8 mouse cellular contexts compared by ENCODE assay signal in genomic region chr11:28583911-28584434, GRCm38 (mm10). TPM values are rescaled to one million over a fixed set of nuclear protein-coding genes. Genes with fewer than 3 reads are reported as not detected.
DNase-seq lines count a peak whose midpoint lies in the region; ATAC-seq and TF ChIP-seq lines count a peak whose summit lies in the region.

TSS of gene Ccdc85a (minus strand) at chr11:28584324.

- peak; percentile 75 for DNase-seq in brain, embryonic 18.5 days (ENCODE audit: low read depth, low spot score)
- peak; percentile 87 for DNase-seq in embryonic facial prominence, embryonic 14.5 days (ENCODE audit: low spot score)
- DNase-seq in heart, adult 9 months (ENCODE audit: low spot score in 2 of 2) = peak; percentile 68 to 72
- peak; percentile 29 to 70 for DNase-seq in kidney, adult 8-10 months
- DNase-seq in left cerebral cortex, postnatal 4 days = peak; percentile 91
- peak; percentile 92 for DNase-seq in midbrain, embryonic 10.5 days (ENCODE audit: low spot score)

- intact Hi-C loops in left cerebral cortex, postnatal 4 days (cut with DNase I) = loop anchor here (10.0 kb wide), 2 partner anchors 219 to 1359 kb away; no protein-coding TSS in a partner anchor

- peak within 1 kb of the TSS; percentile 61 for H3K9ac ChIP-seq in embryonic facial prominence, embryonic 14.5 days (ENCODE audit: low read depth, low read length)

- TF ChIP-seq POLR2A in small intestine, adult 2 months (IDR thresholded peaks at IDR 0.05; ENCODE audit: low read depth, low read length) = no peak

- ATAC-seq in embryonic facial prominence, embryonic 14.5 days (ENCODE audit: low read depth) = peak; percentile 96
- no peak for ATAC-seq in activated CD4-positive, CD25-positive, alpha-beta regulatory T cell, adult 4 months

- no peak within 1 kb of the TSS for H3K27ac ChIP-seq in embryonic facial prominence, embryonic 14.5 days (replicated peaks; ENCODE audit: low read depth, low read length)
- peak within 1 kb of the TSS; percentile 75 for H3K27ac ChIP-seq in midbrain, embryonic 10.5 days (replicated peaks)
- H3K27ac ChIP-seq in small intestine, adult 2 months (ENCODE audit: insufficient read depth, low read depth, low read length) = no peak within 1 kb of the TSS

- peaks cover 19% of the 10 kb centered on the region for H3K27me3 ChIP-seq in embryonic facial prominence, embryonic 14.5 days (replicated peaks; ENCODE audit: control insufficient read depth, insufficient read depth, low read length)
- peaks cover 37% of the 10 kb centered on the region for H3K27me3 ChIP-seq in midbrain, embryonic 10.5 days (ENCODE audit: low read depth, poor library complexity, severe bottlenecking)
- H3K27me3 ChIP-seq in small intestine, adult 2 months (ENCODE audit: control insufficient read depth, insufficient read depth, low read length) = no peaks in the 10 kb centered on the region

- peak within 1 kb of the TSS; percentile 58 for H3K4me3 ChIP-seq in embryonic facial prominence, embryonic 14.5 days (ENCODE audit: low read depth, low read length)
- peak within 1 kb of the TSS; percentile 72 for H3K4me3 ChIP-seq in midbrain, embryonic 10.5 days
- H3K4me3 ChIP-seq in small intestine, adult 2 months (ENCODE audit: low read depth, low read length) = peak within 1 kb of the TSS; percentile 43

- under 1% methylated on average over 17 of the region's 25 CpGs for WGBS in embryonic facial prominence, embryonic 14.5 days
- under 1% methylated on average over 25 of the region's 25 CpGs for WGBS in midbrain, embryonic 10.5 days
- WGBS in small intestine, adult 2 months = under 1% methylated on average over 25 of the region's 25 CpGs

- no peak for TF ChIP-seq CTCF in small intestine, adult 2 months (IDR thresholded peaks at IDR 0.05; ENCODE audit: extremely low read depth, insufficient read length, insufficient replicate concordance, low read depth, low read length)

- H3K4me2 ChIP-seq in embryonic facial prominence, embryonic 14.5 days (ENCODE audit: low read depth, low read length) = peak within 1 kb of the TSS; percentile 98

- H3K9me3 ChIP-seq in embryonic facial prominence, embryonic 14.5 days (ENCODE audit: control insufficient read depth, low read length) = no peaks in the 10 kb centered on the region
- H3K9me3 ChIP-seq in midbrain, embryonic 10.5 days (replicated peaks) = no peaks in the 10 kb centered on the region

- H3K4me1 ChIP-seq in embryonic facial prominence, embryonic 14.5 days (ENCODE audit: control insufficient read depth, insufficient read depth, low read length) = peaks cover 4% of the 10 kb centered on the region; the same call in 1 of the 2 replicates
- H3K4me1 ChIP-seq in midbrain, embryonic 10.5 days = peaks cover 10% of the 10 kb centered on the region
- H3K4me1 ChIP-seq in small intestine, adult 2 months (ENCODE audit: control insufficient read depth, insufficient read depth, insufficient read length, low read length) = no peaks in the 10 kb centered on the region

- H3K36me3 ChIP-seq in embryonic facial prominence, embryonic 14.5 days (ENCODE audit: control insufficient read depth, insufficient read depth, low read length) = no peaks in the 10 kb centered on the region
- H3K36me3 ChIP-seq in midbrain, embryonic 10.5 days = no peaks in the 10 kb centered on the region
- no peaks in the 10 kb centered on the region for H3K36me3 ChIP-seq in small intestine, adult 2 months (ENCODE audit: control insufficient read depth, insufficient read depth, low read length)

RNA-seq across cellular contexts. Expression of gene Ccdc85a, which starts in this region (rescaled TPM):
- 4.0 and 5.2 TPM in 2 replicates for polyA plus RNA-seq in embryonic facial prominence, embryonic 14.5 days (2014; fragmentation: Nextera tagmentation; extraction: Ambion mirVana)
- 10 to 100 TPM; 89.3 to 98.0 TPM for total RNA-seq in left cerebral cortex, postnatal 4 days (2021)
- 2.4 and 3.0 TPM in 2 replicates for polyA plus RNA-seq in midbrain, embryonic 10.5 days (2016; fragmentation: Nextera tagmentation; extraction: Ambion mirVana)
- polyA plus RNA-seq in small intestine, adult 2 months (2012; rRNA removed) = 0.19 and 0.20 TPM in 2 replicates
- not detected for polyA plus RNA-seq in activated CD4-positive, CD25-positive, alpha-beta regulatory T cell, adult 4 months (2017; shearing (Covaris generic))
